Mouse (Mus musculus) lung, adult 2 months (tissue): ENCODE data around the gene Kank2.

Experiments used
- CTCF ChIP-seq: fragments of 200-500 bp; IDR thresholded peaks from 2 replicates; pipeline ENCODE4 v1.5.1; 2011; ENCODE audit warnings: mild to moderate bottlenecking, low read length, control low read depth; ENCODE audit not compliant: insufficient read depth
- POLR2A ChIP-seq: fragments of 200-500 bp; IDR thresholded peaks from 2 replicates; pipeline ENCODE4 v1.6.1; 2011; ENCODE audit warnings: low read depth, mild to moderate bottlenecking, control low read depth, low read length, borderline replicate concordance; ENCODE audit errors: extremely low read depth

DNA sequence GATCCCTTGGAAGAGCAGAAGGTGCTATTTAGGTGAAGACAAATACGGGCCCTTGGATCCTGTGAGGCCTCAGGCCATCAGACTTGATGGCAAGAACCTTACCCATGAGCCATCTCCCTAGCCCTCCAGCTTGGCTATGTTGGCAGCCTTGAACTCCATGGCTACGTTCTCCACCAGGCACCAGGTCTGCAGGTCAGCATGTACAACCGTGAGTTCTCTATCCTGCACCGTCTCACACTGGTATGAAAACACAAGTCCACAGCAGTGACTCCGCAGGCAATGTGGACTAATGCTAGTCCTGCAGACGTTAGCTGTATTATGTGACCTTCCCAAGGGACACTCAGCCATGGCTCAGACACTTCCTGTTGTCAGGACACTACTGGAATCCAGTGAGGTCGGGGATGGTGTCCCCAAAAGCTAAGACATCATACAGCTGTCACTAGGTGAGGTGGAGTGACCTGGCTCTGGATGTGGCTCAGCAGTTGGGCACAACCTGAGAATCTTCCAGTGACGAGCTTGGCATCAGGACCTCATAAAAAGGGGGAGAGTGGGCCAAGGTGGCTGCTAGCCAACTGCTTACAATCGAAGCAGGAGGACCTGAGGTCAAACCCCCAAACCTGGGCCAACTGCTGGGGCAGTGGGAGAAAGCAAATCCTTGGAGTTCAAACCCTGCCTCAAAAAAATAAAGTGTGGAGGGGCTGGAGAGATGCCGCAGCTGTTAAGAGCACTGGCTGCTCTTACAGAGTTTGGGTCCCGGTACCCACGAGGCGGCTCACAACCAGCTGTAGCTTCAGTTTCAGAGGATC lies 43.8 kb downstream of the Kank2 start:
- no peak for TF ChIP-seq CTCF
- TF ChIP-seq POLR2A, result no peak
